Mouse (Mus musculus) hindbrain, embryonic 13.5 days (tissue): ENCODE results near the gene Fpgs. TPM values are rescaled to one million over a fixed set of nuclear protein-coding genes. Genes with fewer than 3 reads are reported as not detected.

ENCODE experiments used
- ATAC-seq: fragments of 200-750 bp; cut with Nextera tagmentation; 2 replicates; pipeline ENCODE4 v1.8.0; 2017; ENCODE audit warnings: moderate TSS enrichment; ENCODE audit not compliant: low FRiP score
- H3K27ac ChIP-seq: fragments of 300-500 bp; sonication (generic); 2 replicates; pipeline ENCODE4 v1.5.1; 2015; ENCODE audit warnings: inconsistent platforms, mild to moderate bottlenecking, moderate library complexity
- H3K27me3 ChIP-seq: fragments of 300-500 bp; sonication (generic); 2 replicates; pipeline ENCODE4 v1.6.1; 2015; ENCODE audit warnings: mild to moderate bottlenecking, inconsistent platforms
- H3K36me3 ChIP-seq: fragments of 300-500 bp; sonication (generic); 2 replicates; pipeline ENCODE4 v1.6.1; 2015; ENCODE audit warnings: mild to moderate bottlenecking, inconsistent platforms
- H3K4me1 ChIP-seq: fragments of 300-500 bp; sonication (generic); replicated peaks from 2 replicates; pipeline ENCODE4 v1.6.1; 2015; ENCODE audit warnings: inconsistent platforms
- H3K4me2 ChIP-seq: fragments of 300-500 bp; sonication (generic); 2 replicates; pipeline ENCODE4 v1.6.1; 2015; ENCODE audit warnings: inconsistent platforms, mild to moderate bottlenecking, moderate library complexity
- H3K4me3 ChIP-seq: fragments of 300-500 bp; sonication (generic); 2 replicates; pipeline ENCODE4 v1.5.1; 2015; ENCODE audit warnings: mild to moderate bottlenecking, inconsistent platforms
- H3K9ac ChIP-seq: fragments of 300-500 bp; sonication (generic); 2 replicates; pipeline ENCODE4 v1.6.1; 2015; ENCODE audit warnings: mild to moderate bottlenecking, inconsistent platforms
- H3K9me3 ChIP-seq: fragments of 300-500 bp; sonication (generic); 2 replicates; pipeline ENCODE4 v1.6.1; 2016; ENCODE audit warnings: inconsistent platforms
- WGBS: fragments of 180-500 bp; shearing (Covaris S2); methylation state at CpG from one replicate; pipeline ENCODE4 v1.1.7; 2015; 5-methylcytosine and 5-hydroxymethylcytosine counted together
- polyA plus RNA-seq: library from polyadenylated mRNA; unstranded; fragments of >200 nt; fragmentation: Nextera tagmentation; extraction: Ambion mirVana; gene quantifications from 2 replicates; pipeline ENCODE4 v1.2.1, GENCODE M21; 2015

Fpgs gene
- polyA plus RNA-seq, 1 experiment from 2014 or later = 14.5 TPM

- H3K4me1 ChIP-seq = peaks cover 32% of the 10 kb centered on the region
- H3K27me3 ChIP-seq = 0 out of 2 replicates have a peak, but pooled peaks cover 7% of the 10 kb centered on the region
- H3K4me3 ChIP-seq = no peak overlapping the region
- ATAC-seq = no peak
- WGBS = 64% methylated on average over 6 of the region's 6 CpGs
- no peaks in the 10 kb centered on the region for H3K9me3 ChIP-seq
- 0 out of 2 replicates have a peak overlapping the region, but pooled peaks have one; percentile 8 for H3K9ac ChIP-seq
- no peak overlapping the region for H3K4me2 ChIP-seq
- no peak overlapping the region for H3K27ac ChIP-seq
- no peaks in the 10 kb centered on the region for H3K36me3 ChIP-seq
Observed at GRCm38 (mm10) chr2:32737008-32737407, 33.1 kb upstream of the Fpgs start.

- Histone ChIP-seq H3K4me2 (no peak overlapping the region), H3K9me3 (no peaks in the 10 kb centered on the region), H3K9ac (no peak overlapping the region), H3K4me3 (no peak overlapping the region), H3K36me3 (no peaks in the 10 kb centered on the region), H3K27me3 (0 out of 2 replicates have a peak, but pooled peaks cover 7% of the 10 kb centered on the region), H3K4me1 (peaks cover 30% of the 10 kb centered on the region), H3K27ac (peak overlapping the region; percentile 20; the same call in 1 of the 2 replicates)
- WGBS = 55% methylated on average over 3 of the region's 3 CpGs
- ATAC-seq = no peak
Observed at GRCm38 (mm10) chr2:32736306-32736829, 32.4 kb upstream of the Fpgs start.

GRCm38 (mm10) chr2:32734933-32735332, 31.0 kb upstream of the Fpgs start:
- Histone ChIP-seq H3K4me3 (no peak overlapping the region), H3K4me1 (peaks cover 26% of the 10 kb centered on the region), H3K36me3 (no peaks in the 10 kb centered on the region), H3K9me3 (no peaks in the 10 kb centered on the region), H3K9ac (no peak overlapping the region), H3K27ac (peak overlapping the region; percentile 8; the same call in 1 of the 2 replicates), H3K4me2 (no peak overlapping the region), H3K27me3 (0 out of 2 replicates have a peak, but pooled peaks cover 3% of the 10 kb centered on the region)
- WGBS = 50% methylated on average over 4 of the region's 4 CpGs
- no peak for ATAC-seq

DNA sequence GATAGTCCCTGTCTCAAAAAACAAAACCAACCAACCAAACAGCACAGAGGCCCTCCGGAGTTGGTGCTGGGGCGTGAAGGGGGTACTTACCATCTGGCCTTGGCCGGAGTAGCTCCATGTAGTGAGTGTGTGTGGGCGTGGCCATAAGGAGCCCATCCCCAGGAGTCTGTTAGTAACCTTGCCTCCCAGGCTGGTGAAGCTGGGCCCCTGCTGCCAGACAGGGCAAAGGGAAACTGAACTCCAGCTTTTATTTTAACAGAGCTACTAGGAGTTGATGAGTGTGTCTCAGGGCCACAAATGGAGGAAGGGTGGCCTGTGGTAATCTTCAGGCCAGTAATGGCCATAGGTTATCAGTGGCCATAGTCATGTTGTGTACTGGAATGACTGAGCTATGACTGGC, 30.5 kb upstream of the Fpgs start:
- H3K4me3 ChIP-seq = no peak overlapping the region
- H3K36me3 ChIP-seq = no peaks in the 10 kb centered on the region
- H3K4me1 ChIP-seq = peaks cover 26% of the 10 kb centered on the region
- H3K27ac ChIP-seq = peak overlapping the region; percentile 8; the same call in 1 of the 2 replicates
- whole genome bisulfite sequencing = 59% methylated on average over 4 of the region's 4 CpGs
- H3K9ac ChIP-seq = no peak overlapping the region
- no peak overlapping the region for H3K4me2 ChIP-seq
- no peaks in the 10 kb centered on the region for H3K27me3 ChIP-seq
- ATAC-seq = no peak
- H3K9me3 ChIP-seq = no peaks in the 10 kb centered on the region

DNA sequence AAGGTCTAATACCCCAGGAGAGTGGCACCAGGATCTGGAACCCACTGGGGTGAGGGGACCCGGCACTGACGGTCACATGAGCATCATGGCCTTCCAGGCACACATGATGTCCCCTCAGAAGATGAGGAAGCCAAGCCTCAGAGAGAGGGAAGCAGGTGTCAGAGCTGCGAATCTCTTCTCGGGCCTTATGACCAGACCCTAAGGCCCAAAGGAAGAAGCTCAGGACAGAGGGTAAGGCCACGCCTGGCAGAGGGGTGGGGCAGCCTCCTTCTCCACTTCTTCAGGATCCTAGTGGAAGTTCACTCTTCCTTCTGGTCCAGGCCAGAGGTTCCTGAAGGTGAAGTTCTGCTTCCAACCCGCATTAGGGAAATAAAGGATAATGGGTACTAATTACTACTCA, 28.8 kb upstream of the Fpgs start:
- no peaks in the 10 kb centered on the region for H3K9me3 ChIP-seq
- H3K4me1 ChIP-seq = peaks cover 24% of the 10 kb centered on the region
- no peak overlapping the region for H3K9ac ChIP-seq
- 85% methylated on average over 6 of the region's 6 CpGs for WGBS
- H3K4me3 ChIP-seq = no peak overlapping the region
- no peaks in the 10 kb centered on the region for H3K27me3 ChIP-seq
- H3K27ac ChIP-seq = no peak overlapping the region
- no peak overlapping the region for H3K4me2 ChIP-seq
- ATAC-seq = no peak
- no peaks in the 10 kb centered on the region for H3K36me3 ChIP-seq

GRCm38 (mm10) chr2:32731911-32732310, 28.0 kb upstream of the Fpgs start:
- peak overlapping the region; percentile 23; the same call in 1 of the 2 replicates for H3K27ac ChIP-seq

DNA sequence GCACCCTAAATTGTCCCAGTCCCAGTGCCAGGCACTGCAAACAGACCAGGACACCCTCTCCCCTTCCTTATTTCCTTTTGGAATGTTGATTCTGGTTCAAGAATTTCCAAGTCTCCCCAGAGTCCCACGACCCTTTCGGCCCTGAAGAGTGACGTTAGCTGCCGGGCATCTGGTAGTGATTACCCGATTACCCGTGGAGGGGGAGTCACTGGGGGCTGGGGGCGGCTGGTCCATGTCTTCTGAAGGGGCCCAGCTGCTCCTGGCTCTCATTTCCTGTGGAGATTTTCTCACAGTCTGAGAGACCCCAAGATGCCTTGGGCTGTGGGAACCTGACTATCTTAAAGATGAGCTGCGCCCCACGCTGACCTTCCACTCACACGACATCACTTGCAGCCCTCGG, 26.9 kb upstream of the Fpgs start:
- Histone ChIP-seq H3K4me1 (peaks cover 24% of the 10 kb centered on the region), H3K9me3 (no peaks in the 10 kb centered on the region), H3K27me3 (no peaks in the 10 kb centered on the region), H3K4me3 (no peak overlapping the region), H3K27ac (no peak overlapping the region), H3K36me3 (no peaks in the 10 kb centered on the region), H3K9ac (no peak overlapping the region), H3K4me2 (no peak overlapping the region)
- 44% methylated on average over 11 of the region's 11 CpGs for WGBS
- ATAC-seq = no peak

More at GRCm38 (mm10) chr2:32731911-32732310, 28.0 kb upstream of the Fpgs start:
- WGBS = 70% methylated on average over 4 of the region's 4 CpGs
- Histone ChIP-seq H3K4me3 (no peak overlapping the region), H3K36me3 (no peaks in the 10 kb centered on the region), H3K4me2 (no peak overlapping the region), H3K9me3 (no peaks in the 10 kb centered on the region), H3K27me3 (no peaks in the 10 kb centered on the region), H3K9ac (no peak overlapping the region), H3K4me1 (peaks cover 24% of the 10 kb centered on the region)
- no peak for ATAC-seq

DNA sequence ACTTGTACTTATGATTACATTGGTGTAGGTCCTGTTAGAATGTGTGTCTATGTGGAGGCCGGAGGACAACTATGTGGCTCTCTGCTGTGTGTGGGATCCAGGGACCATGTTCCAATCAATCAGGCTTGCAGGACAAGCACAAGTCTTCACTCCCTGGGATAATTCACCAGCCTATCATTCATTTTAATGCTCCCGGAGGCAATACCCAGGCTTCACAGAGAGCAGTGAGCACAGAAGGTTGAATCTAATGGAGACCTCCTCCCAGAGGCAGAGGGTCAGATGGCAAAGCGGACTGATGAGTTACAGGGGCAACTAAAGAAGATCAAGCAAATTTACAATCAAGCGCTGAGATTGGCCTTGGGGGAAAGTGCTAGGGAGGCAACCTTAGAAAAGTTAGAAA, 25.6 kb upstream of the Fpgs start:
- Histone ChIP-seq H3K4me3 (no peak overlapping the region), H3K27ac (no peak overlapping the region), H3K27me3 (no peaks in the 10 kb centered on the region), H3K36me3 (no peaks in the 10 kb centered on the region), H3K4me2 (peak overlapping the region; percentile 5), H3K9me3 (no peaks in the 10 kb centered on the region), H3K9ac (no peak overlapping the region), H3K4me1 (peaks cover 24% of the 10 kb centered on the region)
- ATAC-seq = no peak
- WGBS = 72% methylated on average over 4 of the region's 4 CpGs

GRCm38 (mm10) chr2:32728463-32728862, 24.5 kb upstream of the Fpgs start:
- 51% methylated on average over 7 of the region's 7 CpGs for WGBS
- H3K27me3 ChIP-seq = no peaks in the 10 kb centered on the region
- H3K9ac ChIP-seq = no peak overlapping the region; the same call in 1 of the 2 replicates
- peak overlapping the region; percentile 35 for H3K4me3 ChIP-seq
- ATAC-seq = no peak
- no peaks in the 10 kb centered on the region for H3K9me3 ChIP-seq
- H3K4me2 ChIP-seq = peak overlapping the region; percentile 54
- H3K27ac ChIP-seq = peak overlapping the region; percentile 18; the same call in 1 of the 2 replicates
- H3K4me1 ChIP-seq = peaks cover 21% of the 10 kb centered on the region
- no peaks in the 10 kb centered on the region for H3K36me3 ChIP-seq

GRCm38 (mm10) chr2:32727435-32727834, 23.5 kb upstream of the Fpgs start:
- peak overlapping the region; percentile 59 for H3K9ac ChIP-seq
- H3K4me1 ChIP-seq = peaks cover 21% of the 10 kb centered on the region
- H3K27ac ChIP-seq = no peak overlapping the region
- H3K9me3 ChIP-seq = no peaks in the 10 kb centered on the region
- peak; percentile 94 for ATAC-seq
- H3K36me3 ChIP-seq = no peaks in the 10 kb centered on the region
- WGBS = 1% methylated on average over 16 of the region's 16 CpGs
- peak overlapping the region; percentile 54 for H3K4me2 ChIP-seq
- peak overlapping the region; percentile 35 for H3K4me3 ChIP-seq
- H3K27me3 ChIP-seq = no peaks in the 10 kb centered on the region

- peaks cover 19% of the 10 kb centered on the region for H3K4me1 ChIP-seq
- H3K9ac ChIP-seq = no peak overlapping the region
- H3K4me2 ChIP-seq = no peak overlapping the region
- no peaks in the 10 kb centered on the region for H3K36me3 ChIP-seq
- ATAC-seq = no peak
- no peak overlapping the region for H3K4me3 ChIP-seq
- H3K27ac ChIP-seq = no peak overlapping the region
- WGBS = 85% methylated on average over 16 of the region's 16 CpGs
- no peaks in the 10 kb centered on the region for H3K27me3 ChIP-seq
- no peaks in the 10 kb centered on the region for H3K9me3 ChIP-seq
Observed at GRCm38 (mm10) chr2:32724832-32725790, 21.2 kb upstream of the Fpgs start.

- H3K4me2 ChIP-seq = no peak overlapping the region
- H3K27me3 ChIP-seq = no peaks in the 10 kb centered on the region
- no peak for ATAC-seq
- WGBS = 71% methylated on average over 4 of the region's 4 CpGs
- H3K27ac ChIP-seq = no peak overlapping the region
- no peak overlapping the region for H3K9ac ChIP-seq
- H3K36me3 ChIP-seq = no peaks in the 10 kb centered on the region
- no peaks in the 10 kb centered on the region for H3K9me3 ChIP-seq
- no peak overlapping the region for H3K4me3 ChIP-seq
- H3K4me1 ChIP-seq = peaks cover 15% of the 10 kb centered on the region
Observed at GRCm38 (mm10) chr2:32724149-32724548, 20.2 kb upstream of the Fpgs start.
